Mouse (Mus musculus) mouse trophoblast stem cell (cell line): ENCODE data around the gene Olfr1480.

Experiments used
- in situ Hi-C, 2 experiments: fragments of 300-500 bp; cut with MseI, MboI; formaldehyde crosslinking; loops; 2 replicates in 1 of 2; 3 replicates in 1 of 2; pipeline ENCODE4 v1.15.1; 2025

Gene Olfr1480

GRCm38 (mm10) chr19:13527613-13528012 lies at the start of gene Olfr1480:
Olfr1480 (plus strand) TSS chr19:13527913.
- in situ Hi-C loops = no loop called here

GRCm38 (mm10) chr19:13480096-13480495 lies 47.6 kb upstream of the Olfr1480 start, which contains the start of gene Olfr1475:
Olfr1475 (minus strand) TSS chr19:13480196.
- in situ Hi-C loops = no loop called here

GRCm38 (mm10) chr19:13500246-13500645 lies 27.5 kb upstream of the Olfr1480 start, which contains the start of gene Olfr1477:
Olfr1477 (plus strand) TSS chr19:13500546.
- in situ Hi-C loops = no loop called here
